Mouse (Mus musculus) central nervous system, embryonic 11.5 days (tissue): ENCODE results near the gene Stk33. TPM values are rescaled to one million over a fixed set of nuclear protein-coding genes. Genes with fewer than 3 reads are reported as not detected.

Experiments
- polyA plus RNA-seq: library from polyadenylated mRNA; depleted of rRNA; stranded (reverse); fragments of >200 nt; gene quantifications from 2 replicates; pipeline ENCODE4 v1.2.3, GENCODE M21; 2012; rRNA removed

The Stk33 gene
- polyA plus RNA-seq: 8.4 and 13.2 TPM in 2 replicates

GRCm38 (mm10) chr7:109438781-109439591, at the start of gene Stk33:
Stk33 (minus strand) TSS chr7:109439081.

Other genes with a start within 250 kb of the Stk33 start
- gene Trim66, start 69.1 kb upstream of the Stk33 start, polyA plus RNA-seq: 0.16 and 0.22 TPM in 2 replicates
- gene Rpl27a, start 80.1 kb upstream of the Stk33 start, polyA plus RNA-seq: 696 and 814 TPM in 2 replicates